Mouse (Mus musculus): Measurements from ENCODE around the gene Rln1. TPM values are rescaled to one million over a fixed set of nuclear protein-coding genes. Genes with fewer than 3 reads are reported as not detected.

The Rln1 gene
- polyA plus RNA-seq, 1 experiment from 2014 or later = 0.20 TPM

GRCm38 (mm10) chr19:29291532-29291931 lies 42.9 kb downstream of the Rln1 start:
- Histone ChIP-seq H3K9ac (ENCODE audit: low read length) (no peak overlapping the region), H3K4me2 (ENCODE audit: low read length) (no peak overlapping the region), H3K27me3 (ENCODE audit: control insufficient read depth, insufficient read depth, low read length) (no peaks in the 10 kb centered on the region), H3K27ac (replicated peaks in 1 of 2; ENCODE audit: control insufficient read depth in 1 of 2, insufficient read depth in 1 of 2, low read depth in 2 of 2, low read length in 2 of 2) (no peak overlapping the region; a peak in 1 of 4 replicates), H3K9me3 (ENCODE audit: control insufficient read depth, low read length) (no peaks in the 10 kb centered on the region), H3K4me1 (ENCODE audit: control insufficient read depth in 2 of 2, insufficient read depth in 2 of 2, low read length in 2 of 2) (peaks cover 5 to 6% of the 10 kb centered on the region in 2 experiments; a peak in 3 of 4 replicates), H3K4me3 (ENCODE audit: control insufficient read depth in 1 of 2, insufficient read depth in 1 of 2, low read depth in 1 of 2, low read length in 2 of 2) (no peak overlapping the region), H3K36me3 (ENCODE audit: control insufficient read depth, insufficient read depth, low read length) (peaks cover 58% of the 10 kb centered on the region)
- no peak for ATAC-seq (ENCODE audit: insufficient number of reproducible peaks, insufficient read depth, low FRiP score, low read depth)
- WGBS = 86% methylated on average over 14 of the region's 14 CpGs

GRCm38 (mm10) chr19:29287863-29288262 lies 46.6 kb downstream of the Rln1 start:
- no peak overlapping the region for H3K4me3 ChIP-seq (ENCODE audit: control insufficient read depth in 1 of 2, insufficient read depth in 1 of 2, low read depth in 1 of 2, low read length in 2 of 2)
- ATAC-seq (ENCODE audit: insufficient number of reproducible peaks, insufficient read depth, low FRiP score, low read depth) = no peak
- no peak overlapping the region for H3K4me2 ChIP-seq (ENCODE audit: low read length)
- H3K4me1 ChIP-seq (ENCODE audit: control insufficient read depth in 2 of 2, insufficient read depth in 2 of 2, low read length in 2 of 2) = peaks cover 5 to 6% of the 10 kb centered on the region in 2 experiments; a peak in 3 of 4 replicates
- H3K9me3 ChIP-seq (ENCODE audit: control insufficient read depth, low read length) = no peaks in the 10 kb centered on the region
- H3K9ac ChIP-seq (ENCODE audit: low read length) = no peak overlapping the region
- H3K27me3 ChIP-seq (ENCODE audit: control insufficient read depth, insufficient read depth, low read length) = no peaks in the 10 kb centered on the region
- peaks cover 64% of the 10 kb centered on the region for H3K36me3 ChIP-seq (ENCODE audit: control insufficient read depth, insufficient read depth, low read length)
- no peak overlapping the region for H3K27ac ChIP-seq (replicated peaks in 1 of 2; ENCODE audit: control insufficient read depth in 1 of 2, insufficient read depth in 1 of 2, low read depth in 2 of 2, low read length in 2 of 2)
- 82% methylated on average over 8 of the region's 8 CpGs for WGBS

- no peak overlapping the region for H3K4me2 ChIP-seq (ENCODE audit: low read length)
- H3K9ac ChIP-seq (ENCODE audit: low read length) = no peak overlapping the region
- no peaks in the 10 kb centered on the region for H3K9me3 ChIP-seq (ENCODE audit: control insufficient read depth, low read length)
- H3K36me3 ChIP-seq (ENCODE audit: control insufficient read depth, insufficient read depth, low read length) = peaks cover 54% of the 10 kb centered on the region
- no peaks in the 10 kb centered on the region for H3K4me1 ChIP-seq (ENCODE audit: control insufficient read depth in 2 of 2, insufficient read depth in 2 of 2, low read length in 2 of 2)
- no peak overlapping the region for H3K4me3 ChIP-seq (ENCODE audit: control insufficient read depth in 1 of 2, insufficient read depth in 1 of 2, low read depth in 1 of 2, low read length in 2 of 2)
- 37% methylated on average over 7 of the region's 7 CpGs for WGBS
- H3K27me3 ChIP-seq (ENCODE audit: control insufficient read depth, insufficient read depth, low read length) = no peaks in the 10 kb centered on the region
- no peak overlapping the region for H3K27ac ChIP-seq (replicated peaks in 1 of 2; ENCODE audit: control insufficient read depth in 1 of 2, insufficient read depth in 1 of 2, low read depth in 2 of 2, low read length in 2 of 2)
- ATAC-seq (ENCODE audit: insufficient number of reproducible peaks, insufficient read depth, low FRiP score, low read depth) = no peak
Observed at GRCm38 (mm10) chr19:29285451-29285869, 49.0 kb downstream of the Rln1 start.

Other genes starting within 250 kb of the Rln1 start
- 16.6 and 18.7 TPM in 2 replicates for gene Rcl1, start 233.3 kb downstream of the Rln1 start, polyA plus RNA-seq (2014; fragmentation: Nextera tagmentation; extraction: Ambion mirVana)
- gene Jak2, start 82.8 kb downstream of the Rln1 start, polyA plus RNA-seq (2014; fragmentation: Nextera tagmentation; extraction: Ambion mirVana) = 11.1 and 11.5 TPM in 2 replicates
- gene Insl6, start 9.3 kb downstream of the Rln1 start, polyA plus RNA-seq (2014; fragmentation: Nextera tagmentation; extraction: Ambion mirVana) = 3.8 and 4.0 TPM in 2 replicates
- gene Plgrkt, start 32.7 kb upstream of the Rln1 start, polyA plus RNA-seq (2014; fragmentation: Nextera tagmentation; extraction: Ambion mirVana) = 44.6 and 45.9 TPM in 2 replicates
- 0.32 and 0.36 TPM in 2 replicates for gene Cd274, start 32.8 kb upstream of the Rln1 start, polyA plus RNA-seq (2014; fragmentation: Nextera tagmentation; extraction: Ambion mirVana)
- not detected in 2 replicates for gene Pdcd1lg2, start 76.2 kb upstream of the Rln1 start, polyA plus RNA-seq (2014; fragmentation: Nextera tagmentation; extraction: Ambion mirVana)
- gene Ric1, start 187.6 kb upstream of the Rln1 start, polyA plus RNA-seq (2014; fragmentation: Nextera tagmentation; extraction: Ambion mirVana) = 8.3 and 9.7 TPM in 2 replicates

Measured in heart, embryonic 14.5 days (tissue).